Mouse (Mus musculus) heart, adult 9 months (tissue): Measurements from ENCODE around the gene Klhl32.
"Not testable (repeated sequence)": the region's sequence is repeated elsewhere in the genome, so short reads cannot be mapped to it uniquely, and the experiment has no call there.

ENCODE experiments used
- DNase-seq, 2 experiments: peaks; one replicate each; pipeline ENCODE4 v3.0.0; 2022; ENCODE audit warnings: low spot score in 2 of 2

Gene Klhl32

DNA sequence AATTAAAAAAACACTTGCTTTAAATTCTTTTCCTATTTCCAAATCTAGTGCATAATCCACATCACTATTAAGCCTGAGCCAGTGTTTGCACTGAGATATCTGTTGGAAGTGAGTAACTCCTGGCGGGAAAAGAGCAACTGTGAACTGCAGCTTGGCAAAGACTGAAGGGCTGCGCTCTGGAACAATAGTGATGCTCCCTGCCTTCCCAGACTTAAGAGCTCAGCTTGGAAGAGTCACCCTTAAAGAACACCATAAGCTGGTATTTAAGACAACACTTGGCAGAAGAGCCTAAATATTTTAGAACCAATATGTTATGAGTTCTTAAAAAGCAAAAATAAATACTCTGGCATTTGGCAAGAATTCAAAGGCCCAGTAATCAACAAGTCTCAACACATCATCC lies 55.7 kb downstream of the Klhl32 start:
- DNase-seq = no peak

GRCm38 (mm10) chr4:24793726-24794345 lies 57.1 kb downstream of the Klhl32 start:
- DNase-seq = no peak

GRCm38 (mm10) chr4:24792416-24792981 lies 58.4 kb downstream of the Klhl32 start:
- DNase-seq = no peak

DNA sequence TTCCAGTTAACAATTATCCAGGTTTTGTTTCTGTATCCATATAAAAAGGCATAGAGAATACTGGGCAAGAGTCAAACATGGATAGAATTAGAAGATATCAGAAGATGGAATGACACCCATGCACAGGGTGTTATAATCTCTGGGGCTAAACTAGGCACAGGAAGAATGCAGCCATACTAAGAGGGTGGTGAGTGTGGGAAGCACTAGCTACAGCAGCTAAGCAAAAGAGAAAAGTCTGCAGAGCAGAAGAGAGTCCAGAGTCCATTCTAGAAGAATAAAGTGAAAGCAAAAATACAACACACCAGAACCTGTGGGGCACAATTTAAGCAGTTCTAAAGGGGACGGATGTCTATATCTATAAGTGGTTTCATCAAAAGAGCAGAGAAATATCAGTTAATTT lies 61.6 kb downstream of the Klhl32 start:
- DNase-seq = no peak

GRCm38 (mm10) chr4:24785757-24786532 lies 65.0 kb downstream of the Klhl32 start:
- DNase-seq = no peak

DNA sequence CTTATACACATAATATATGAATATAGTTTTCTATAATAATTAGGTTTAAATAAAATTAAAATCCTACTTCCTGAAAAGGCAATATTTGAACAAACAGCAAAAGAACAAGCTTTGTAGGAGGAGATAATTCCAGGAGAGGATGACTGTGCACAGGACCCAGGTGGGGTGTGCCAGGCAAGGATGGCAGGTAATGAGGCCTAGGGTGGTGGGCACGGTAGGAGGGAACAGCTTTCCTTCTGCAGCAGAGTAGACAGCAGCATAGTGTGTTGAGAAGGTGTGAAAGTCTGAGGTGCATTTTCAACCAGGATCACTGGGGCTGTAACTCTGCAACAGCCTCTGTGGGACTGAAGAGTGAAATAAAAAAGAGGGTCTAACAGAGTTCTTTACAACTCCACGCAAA lies 85.0 kb downstream of the Klhl32 start:
- DNase-seq = no peak

GRCm38 (mm10) chr4:24765469-24765868 lies 85.5 kb downstream of the Klhl32 start:
- DNase-seq = no peak

GRCm38 (mm10) chr4:24764558-24764957 lies 86.4 kb downstream of the Klhl32 start:
- no peak for DNase-seq

DNA sequence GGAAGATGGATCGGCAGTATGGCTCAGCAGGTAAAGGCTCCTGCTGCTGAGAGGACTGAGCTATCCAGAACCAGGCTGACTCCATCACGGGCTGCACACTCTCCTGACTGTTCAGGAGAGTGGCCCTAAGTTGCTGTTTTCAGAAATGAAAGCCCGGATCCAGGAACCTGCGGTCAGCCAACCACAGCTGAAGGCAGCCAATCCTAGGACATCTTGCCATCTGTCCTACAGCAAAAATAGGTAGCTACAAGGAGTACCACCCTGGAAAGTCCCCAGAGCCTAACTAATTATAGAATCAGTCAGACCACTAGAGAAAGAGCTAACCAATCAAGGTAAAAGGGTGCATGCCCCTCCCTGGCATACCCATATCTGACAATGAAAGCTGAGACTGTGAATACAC lies 87.5 kb downstream of the Klhl32 start:
- DNase-seq = no peak

DNA sequence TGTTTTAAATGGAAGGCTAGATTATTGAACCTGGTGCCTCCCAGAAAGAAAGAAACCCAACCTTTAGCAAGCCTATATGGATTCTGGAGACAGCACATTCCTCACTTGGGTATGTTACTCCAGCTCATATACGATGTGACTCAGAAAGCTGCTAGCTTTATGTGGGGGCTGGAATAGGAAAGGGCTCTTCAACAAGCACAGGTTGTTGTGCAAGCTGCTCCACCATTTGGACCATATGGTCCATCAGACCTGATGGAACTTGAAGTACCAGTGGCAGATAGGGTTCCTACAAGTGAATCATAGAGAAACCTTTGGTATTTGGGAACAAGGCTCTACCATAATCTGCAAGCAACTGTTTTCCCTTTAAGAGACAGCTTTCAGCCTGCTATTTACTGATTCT lies 92.0 kb downstream of the Klhl32 start:
- DNase-seq = no peak

GRCm38 (mm10) chr4:24752517-24753208 lies 98.3 kb downstream of the Klhl32 start:
- DNase-seq = no peak

GRCm38 (mm10) chr4:24737080-24737479 lies 113.8 kb downstream of the Klhl32 start:
- no peak for DNase-seq

- DNase-seq = peak in 1 of 2 experiments; percentile 20
Measured at GRCm38 (mm10) chr4:24720834-24721233, 130.1 kb downstream of the Klhl32 start.

DNA sequence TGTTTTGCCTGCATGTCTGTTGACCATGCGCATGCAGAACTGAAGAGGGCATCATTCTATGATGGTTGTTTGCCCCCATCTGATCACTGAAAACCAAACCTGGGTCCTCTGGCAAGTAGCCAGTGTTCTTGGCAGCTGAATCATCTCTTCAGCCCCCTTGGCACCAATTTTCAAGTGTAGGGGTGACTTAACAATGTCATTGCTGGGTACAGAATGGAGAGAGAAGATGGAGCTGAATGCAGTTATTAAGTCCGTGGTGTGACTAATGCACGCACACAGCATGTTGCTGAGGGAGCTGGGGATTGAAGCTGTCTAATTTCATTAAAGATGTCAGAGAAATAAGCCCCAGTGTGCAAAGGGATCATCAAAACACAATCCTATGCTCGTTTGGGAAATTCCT lies 135.4 kb downstream of the Klhl32 start:
- no peak for DNase-seq

DNA sequence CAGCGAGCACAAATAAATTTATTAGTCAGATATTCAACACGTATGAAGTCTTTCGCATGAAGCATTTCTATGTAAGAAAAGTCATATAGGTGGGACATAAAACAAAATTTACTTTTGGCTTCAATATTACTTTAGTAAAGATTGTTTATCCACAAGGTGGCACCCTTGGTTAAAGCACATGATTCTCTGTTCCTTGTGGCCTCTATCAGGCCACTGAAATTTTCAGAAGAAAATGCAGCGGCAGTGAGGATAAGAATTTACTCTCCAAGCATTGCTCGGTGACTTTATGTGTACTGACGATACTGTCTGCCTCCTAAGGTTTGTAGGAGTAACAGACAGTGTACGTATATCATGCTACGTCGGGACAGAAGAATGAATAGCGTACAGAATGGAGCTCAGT lies 136.6 kb downstream of the Klhl32 start:
- DNase-seq = no peak

GRCm38 (mm10) chr4:24698528-24699117 lies 152.3 kb downstream of the Klhl32 start:
- no peak for DNase-seq

GRCm38 (mm10) chr4:24680080-24680479 lies 170.8 kb downstream of the Klhl32 start:
- DNase-seq = no peak

DNA sequence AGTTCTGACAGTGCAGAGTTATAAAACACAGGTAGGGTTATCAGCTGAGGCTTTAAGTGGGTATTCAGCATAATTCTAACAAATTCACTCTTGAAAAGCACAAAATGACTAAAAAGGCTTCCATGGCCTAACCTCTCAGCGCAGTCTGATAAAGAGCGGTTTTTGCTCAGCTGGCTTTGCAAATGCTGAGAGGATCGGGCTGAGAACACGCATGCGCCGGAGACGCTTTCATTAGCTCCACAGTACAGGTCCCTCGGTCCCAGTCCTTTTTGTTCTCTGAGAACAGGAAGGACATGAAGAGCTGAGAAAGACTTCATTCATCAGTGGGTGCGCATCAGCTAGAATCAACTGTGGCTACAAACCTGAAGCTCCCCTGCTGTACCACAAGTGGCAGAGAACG lies 180.9 kb downstream of the Klhl32 start:
- DNase-seq = no peak

DNA sequence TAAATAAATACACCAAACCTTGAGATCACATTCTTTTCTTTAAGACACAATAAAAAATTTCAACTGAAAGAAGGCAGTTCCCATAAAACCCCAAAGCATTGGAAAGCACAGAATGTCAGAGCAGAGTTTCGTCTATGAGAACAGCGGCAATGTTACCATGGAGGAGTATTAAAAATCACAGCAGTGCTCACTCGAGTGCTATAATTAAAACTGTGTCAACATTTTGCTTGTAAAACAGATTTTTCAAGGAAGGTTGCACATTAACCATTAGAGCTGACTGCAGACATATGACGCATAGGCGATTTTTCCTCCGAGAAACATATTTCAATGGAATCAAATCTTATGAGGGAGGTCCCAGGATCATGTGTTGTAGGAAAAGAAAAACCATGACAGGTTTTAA lies 191.7 kb downstream of the Klhl32 start:
- DNase-seq = no peak

DNA sequence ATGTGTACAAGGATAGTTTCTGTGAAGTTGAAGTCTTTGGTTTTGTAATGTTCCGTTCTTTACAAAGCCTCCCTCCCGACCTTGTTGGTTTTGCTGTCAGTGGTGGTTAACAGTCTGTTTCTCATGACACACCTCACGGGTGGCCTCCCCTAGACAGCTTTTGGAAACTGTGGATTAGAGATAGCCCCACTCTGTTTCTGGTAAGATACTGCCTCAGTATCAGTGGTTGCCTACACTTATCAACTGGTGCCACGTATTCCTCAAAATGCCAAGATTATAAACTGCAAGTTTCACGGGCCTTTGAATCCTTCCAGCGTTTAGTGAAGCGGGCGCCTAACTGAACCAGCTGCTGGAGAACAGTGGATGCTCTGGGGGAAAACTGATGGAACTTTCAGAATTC lies 206.2 kb downstream of the Klhl32 start:
- DNase-seq = not testable (repeated sequence)

DNA sequence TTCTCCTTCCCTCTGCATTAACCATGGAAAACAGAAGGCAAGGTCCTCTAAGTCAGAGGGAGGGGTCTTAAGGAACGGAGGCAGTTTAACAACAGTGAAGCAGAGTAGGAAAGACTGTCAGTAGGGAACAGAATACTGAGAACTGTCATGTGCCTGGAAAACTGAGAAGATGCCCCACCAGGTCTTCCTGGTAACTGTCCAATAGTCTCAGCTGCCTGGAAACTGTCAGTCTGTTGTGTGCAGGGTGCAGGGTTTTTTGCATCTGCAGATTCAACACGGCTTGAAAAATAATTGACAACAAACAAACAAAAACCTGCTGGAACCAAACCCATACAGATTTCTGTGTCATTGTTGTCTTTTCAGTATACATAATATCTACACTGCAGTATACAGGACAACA lies 208.6 kb downstream of the Klhl32 start:
- no peak for DNase-seq
